Mouse (Mus musculus) gastrocnemius, adult 8-10 months (tissue): Measurements from ENCODE around the gene Recql. TPM values are rescaled to one million over a fixed set of nuclear protein-coding genes. Genes with fewer than 3 reads are reported as not detected.

ENCODE experiments used
- total RNA-seq, 4 experiments: library from RNA; stranded (reverse); gene quantifications; 2 replicates each; pipeline ENCODE4 v1.2.4; 2022

Recql gene
- total RNA-seq, 4 experiments from 2014 or later, result 4.4 to 6.2 (median 4.9) TPM

Other genes with a start within 250 kb of the Recql start
- gene Slco1a6, start 178.6 kb downstream of the Recql start, total RNA-seq, result not detected
- not detected for gene Iapp, start 88.7 kb downstream of the Recql start, total RNA-seq
- gene Slco1a5, start 64.1 kb downstream of the Recql start, total RNA-seq, result not detected
- gene Pyroxd1, start 41.4 kb downstream of the Recql start, total RNA-seq, result 10 to 100 TPM in 1 of 4 experiments, 1 to 10 TPM in 3; 7.3 to 11.3 (median 9.3) TPM
- 10 to 100 TPM; 16.5 to 19.9 (median 17.1) TPM for gene Golt1b, start 134 bp upstream of the Recql start, total RNA-seq
- gene Spx, start 26.4 kb upstream of the Recql start, total RNA-seq, result not detected
- under 1 TPM in 2 of 4 experiments, not detected in 2; 0.16 to 0.18 TPM for gene Gys2, start 86.0 kb upstream of the Recql start, total RNA-seq
- 100 to 1,000 TPM; 332 to 451 (median 374) TPM for gene Ldhb, start 120.9 kb upstream of the Recql start, total RNA-seq
- 1 to 10 TPM; 2.9 to 9.0 (median 6.3) TPM for gene Kcnj8, start 184.5 kb upstream of the Recql start, total RNA-seq